Mouse (Mus musculus): ENCODE data around the gene Nbas.

GRCm38 (mm10) chr12:13242453-13242852 lies 26.5 kb upstream of the Nbas start:
- TF ChIP-seq EP300 (IDR thresholded peaks at IDR 0.05; ENCODE audit: low read depth), result no peak
- no peak for TF ChIP-seq CTCF (IDR thresholded peaks at IDR 0.05; ENCODE audit: low read depth)
